Mouse (Mus musculus) myocyte (in vitro differentiated cells): ENCODE data around the gene Grm1.

ENCODE experiments used
- MAX ChIP-seq: IDR thresholded peaks from one replicate; pipeline ENCODE4 v1.6.1; 2011; ENCODE audit warnings: low read depth, mild to moderate bottlenecking, control low read depth
- POLR2A ChIP-seq: IDR thresholded peaks from one replicate; pipeline ENCODE4 v1.6.1; 2011; ENCODE audit warnings: low read depth, mild to moderate bottlenecking, control low read depth, moderate library complexity; ENCODE audit not compliant: insufficient read length
- POLR2AphosphoS2 ChIP-seq: IDR thresholded peaks from one replicate; pipeline ENCODE4 v1.6.1; 2011; ENCODE audit warnings: low read depth, control low read depth; ENCODE audit not compliant: insufficient read length
- REST ChIP-seq: IDR thresholded peaks from one replicate; pipeline ENCODE4 v1.6.1; 2011; ENCODE audit warnings: mild to moderate bottlenecking, control low read depth, moderate library complexity; ENCODE audit not compliant: insufficient read depth, insufficient read length
- TCF12 ChIP-seq: IDR thresholded peaks from one replicate; pipeline ENCODE4 v1.6.1; 2011; ENCODE audit warnings: mild to moderate bottlenecking, control low read depth; ENCODE audit not compliant: poor library complexity, insufficient read depth, severe bottlenecking
- USF1 ChIP-seq: IDR thresholded peaks from one replicate; pipeline ENCODE4 v1.6.1; 2011; ENCODE audit warnings: low read depth, mild to moderate bottlenecking, control low read depth, moderate library complexity

GRCm38 (mm10) chr10:10991708-10992107, 90.4 kb downstream of the Grm1 start:
- TF ChIP-seq POLR2A (no peak), USF1 (no peak), POLR2AphosphoS2 (no peak), MAX (no peak), REST (no peak), TCF12 (no peak)
